Mouse (Mus musculus): ENCODE data around the gene Rtn4ip1. TPM values are rescaled to one million over a fixed set of nuclear protein-coding genes. Genes with fewer than 3 reads are reported as not detected.

Gene Rtn4ip1
- total RNA-seq, 2 experiments from 2014 or later: 3.3 to 3.7 TPM

DNA sequence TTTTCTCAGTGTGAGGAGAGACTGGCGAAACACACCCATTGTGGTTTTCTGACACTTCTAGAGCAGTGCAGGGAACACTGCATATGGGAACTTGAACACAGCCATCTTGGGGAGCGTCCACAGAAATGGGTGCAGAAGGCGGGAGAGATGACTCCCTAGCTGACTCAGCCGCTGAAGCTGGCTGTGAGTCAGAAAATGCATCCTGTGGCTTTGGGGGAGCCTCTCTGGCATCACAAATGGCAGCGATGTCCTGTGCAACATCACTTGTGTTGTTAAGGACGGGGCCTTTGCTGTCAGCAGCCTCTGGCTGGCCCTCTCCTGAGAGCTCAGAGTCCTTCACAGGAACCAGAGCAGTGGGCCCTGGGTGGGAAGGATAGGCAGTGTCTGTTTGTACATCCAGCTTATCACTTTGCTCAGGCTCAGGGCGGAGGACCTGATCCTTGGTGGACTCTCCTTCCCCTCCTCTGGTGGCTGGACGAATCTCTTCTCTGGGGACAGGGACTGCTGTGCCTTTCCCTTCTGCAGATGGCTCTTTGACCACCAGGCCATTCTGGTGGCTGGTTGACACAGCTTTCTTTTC is 97.0 kb downstream of the Rtn4ip1 start:
- ATAC-seq (replicated peaks; ENCODE audit: low FRiP score, poor library complexity, severe bottlenecking): no peak

DNA sequence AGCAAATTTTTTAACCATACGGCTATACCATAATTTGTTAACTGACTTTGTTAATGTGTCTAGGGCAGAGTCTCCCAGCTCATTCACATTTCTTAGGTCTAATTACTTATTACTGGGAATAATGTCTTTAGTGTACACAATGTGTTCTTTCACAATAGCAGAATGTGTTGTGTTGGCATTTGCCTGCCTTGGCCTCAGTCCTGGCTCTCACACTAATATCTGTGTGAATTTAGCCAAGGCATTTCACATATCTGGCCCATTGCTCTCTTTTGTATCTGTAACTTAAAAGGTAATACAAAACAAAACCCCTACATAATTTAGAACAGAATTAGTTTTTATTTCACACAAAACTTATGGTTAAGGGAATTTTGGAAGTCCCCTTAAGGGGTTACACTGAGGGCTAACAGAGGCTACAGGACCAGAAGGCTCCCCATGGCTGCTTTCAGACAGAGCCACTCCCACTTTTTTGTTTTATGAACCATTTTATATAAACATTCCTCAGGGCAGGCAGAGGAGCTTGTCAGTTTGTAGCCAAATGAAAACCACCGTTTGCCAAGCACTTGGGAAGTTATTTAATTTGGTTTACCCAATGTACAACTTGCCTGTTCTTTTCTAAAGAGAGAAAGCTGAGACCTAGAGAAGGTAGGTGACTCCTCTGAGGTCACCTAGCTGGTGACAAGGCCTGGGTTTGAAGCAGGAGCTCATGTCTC is 98.7 kb downstream of the Rtn4ip1 start:
- no peak for ATAC-seq (replicated peaks; ENCODE audit: low FRiP score, poor library complexity, severe bottlenecking)

GRCm38 (mm10) chr10:44002004-44002940 is 100.7 kb downstream of the Rtn4ip1 start:
- no peak for ATAC-seq (replicated peaks; ENCODE audit: low FRiP score, poor library complexity, severe bottlenecking)

DNA sequence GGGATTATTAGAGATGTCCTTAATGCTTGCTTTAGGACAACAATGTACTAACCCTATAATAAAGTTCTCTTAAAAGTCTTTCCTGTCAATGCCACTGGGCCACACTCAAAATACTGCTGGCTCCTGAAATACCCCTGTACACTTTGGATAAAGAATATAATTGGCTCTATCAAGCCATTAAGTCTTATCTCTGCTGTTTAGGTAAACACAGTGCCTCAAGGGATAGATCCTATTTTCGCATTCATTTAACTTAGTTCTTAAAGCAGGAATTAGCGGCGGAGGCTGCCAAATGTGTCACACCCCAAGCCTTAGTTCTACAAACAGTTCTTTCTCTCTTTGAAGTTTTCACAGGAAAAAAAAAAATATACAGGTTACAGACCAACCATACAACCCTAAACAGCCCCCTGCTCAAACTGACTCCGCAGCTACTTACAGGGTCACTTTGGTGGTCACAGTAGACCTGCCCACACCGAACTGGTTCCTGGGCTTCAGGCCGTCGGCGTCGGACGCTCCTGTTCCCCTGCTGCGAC is 101.5 kb downstream of the Rtn4ip1 start:
- no peak for ATAC-seq (replicated peaks; ENCODE audit: low FRiP score, poor library complexity, severe bottlenecking)

GRCm38 (mm10) chr10:44003551-44004151 is 102.0 kb downstream of the Rtn4ip1 start:
- no peak for ATAC-seq (replicated peaks; ENCODE audit: low FRiP score, poor library complexity, severe bottlenecking)

DNA sequence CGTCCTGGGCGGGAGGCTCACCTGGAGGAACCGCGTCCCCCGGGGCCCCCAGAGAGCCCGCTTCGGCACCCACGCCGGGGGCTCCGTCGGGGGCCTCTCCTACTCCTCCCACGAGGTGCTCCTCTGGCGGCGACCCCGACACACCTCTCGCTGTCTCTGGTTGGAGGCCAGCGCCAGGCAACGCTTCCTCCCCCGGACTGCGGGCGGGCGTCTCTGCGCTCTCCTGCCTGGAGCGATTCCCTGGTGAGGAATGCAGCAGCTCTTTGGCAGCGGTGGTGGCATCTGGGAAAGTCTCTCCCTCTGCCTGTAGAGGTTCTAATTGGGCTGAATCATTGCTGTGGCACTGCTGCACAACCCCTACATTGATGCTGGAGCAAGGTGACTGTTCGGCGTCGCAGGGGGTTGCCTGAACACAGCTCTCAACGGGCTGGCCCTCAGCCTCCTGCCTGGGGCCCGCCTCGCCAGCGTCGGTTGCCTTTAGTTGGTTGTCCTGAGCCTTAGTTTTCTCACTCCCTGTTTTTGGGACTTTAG is 102.7 kb downstream of the Rtn4ip1 start:
- no peak for ATAC-seq (replicated peaks; ENCODE audit: low FRiP score, poor library complexity, severe bottlenecking)

DNA sequence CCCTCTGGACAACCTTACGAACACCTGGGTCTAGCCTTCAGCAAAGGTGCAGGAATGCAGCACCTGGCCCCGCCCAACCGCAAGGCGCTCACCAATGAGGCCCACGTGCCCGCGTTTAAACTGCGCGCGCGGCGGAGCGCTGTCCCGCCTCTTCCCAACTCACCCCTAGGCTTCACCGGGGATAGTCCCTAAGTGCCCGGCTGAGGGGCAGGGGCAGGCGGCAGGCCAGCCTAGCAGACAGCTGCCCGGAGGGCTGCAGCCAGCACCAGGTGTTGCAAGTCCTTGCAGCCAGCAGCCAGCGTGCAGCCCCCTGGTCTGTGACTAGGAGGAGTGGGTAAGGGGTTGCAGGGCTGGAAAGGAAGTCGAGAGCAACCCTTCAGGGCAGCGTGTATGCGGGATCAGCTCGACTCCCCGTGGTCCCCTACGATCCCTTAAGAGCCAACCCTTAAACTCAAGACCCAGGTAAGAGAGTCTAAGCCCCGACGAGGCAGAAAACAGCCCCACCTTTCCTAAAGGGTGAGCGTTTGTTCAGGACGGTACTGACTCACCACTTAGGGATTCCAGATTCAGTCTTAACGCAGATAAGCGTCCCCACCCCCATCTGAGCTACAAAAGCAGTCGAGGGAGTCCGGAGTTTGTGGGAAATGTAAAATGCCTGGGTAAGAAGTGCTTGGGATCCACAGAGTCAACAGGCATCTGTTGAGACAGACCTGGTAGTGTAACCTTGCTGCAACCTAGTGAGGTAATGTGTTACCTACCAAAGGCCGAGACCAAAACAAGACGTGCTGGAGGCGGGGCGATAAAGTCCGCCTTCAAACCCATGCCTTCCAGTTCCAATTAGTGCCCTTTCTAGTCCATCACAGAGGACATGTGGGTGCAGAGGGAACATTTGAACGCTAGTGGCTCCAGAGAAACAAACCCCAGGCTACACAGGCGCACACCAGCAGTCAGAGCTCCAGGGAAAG is 104.4 kb downstream of the Rtn4ip1 start:
- ATAC-seq (replicated peaks; ENCODE audit: low FRiP score, poor library complexity, severe bottlenecking): no peak

Other genes with a start within 250 kb of the Rtn4ip1 start
- gene Qrsl1, start 62 bp upstream of the Rtn4ip1 start, total RNA-seq (2015; ENCODE audit: low replicate concordance): 3.7 and 6.3 TPM in 2 replicates
- 2.8 and 6.4 TPM in 2 replicates for gene Qrsl1, start 62 bp upstream of the Rtn4ip1 start, total RNA-seq (2017; ENCODE audit: low replicate concordance)
- 0.58 and 1.7 TPM in 2 replicates for gene Crybg1, start 247.0 kb downstream of the Rtn4ip1 start, total RNA-seq (2015; ENCODE audit: low replicate concordance)
- gene Crybg1, start 247.0 kb downstream of the Rtn4ip1 start, total RNA-seq (2017; ENCODE audit: low replicate concordance): 1.5 TPM in 2 replicates